Mouse (Mus musculus) intestine, embryonic 15.5 days (tissue): ENCODE measurements around the gene Uqcc2. TPM values are rescaled to one million over a fixed set of nuclear protein-coding genes. Genes with fewer than 3 reads are reported as not detected.

ENCODE experiments used
- ATAC-seq: fragments of 200-750 bp; cut with Nextera tagmentation; 2 replicates; pipeline ENCODE4 v1.8.0; 2017; ENCODE audit warnings: moderate TSS enrichment, moderate library complexity
- H3K27ac ChIP-seq: fragments of 300-500 bp; sonication (generic); 2 replicates; pipeline ENCODE4 v1.5.1; 2015; ENCODE audit warnings: mild to moderate bottlenecking, inconsistent platforms
- H3K27me3 ChIP-seq: fragments of 300-500 bp; sonication (generic); replicated peaks from 2 replicates; pipeline ENCODE4 v1.6.1; 2015; ENCODE audit warnings: inconsistent platforms
- H3K36me3 ChIP-seq: fragments of 300-500 bp; sonication (generic); 2 replicates; pipeline ENCODE4 v1.6.1; 2015; ENCODE audit warnings: inconsistent platforms
- H3K4me1 ChIP-seq: fragments of 300-500 bp; sonication (generic); replicated peaks from 2 replicates; pipeline ENCODE4 v1.6.1; 2015; ENCODE audit warnings: inconsistent platforms
- H3K4me2 ChIP-seq: fragments of 300-500 bp; sonication (generic); replicated peaks from 2 replicates; pipeline ENCODE4 v1.6.1; 2015; ENCODE audit warnings: mild to moderate bottlenecking, inconsistent platforms
- H3K4me3 ChIP-seq: fragments of 300-500 bp; sonication (generic); replicated peaks from 2 replicates; pipeline ENCODE4 v1.5.1; 2015; ENCODE audit warnings: inconsistent platforms
- H3K9ac ChIP-seq: fragments of 300-500 bp; sonication (generic); 2 replicates; pipeline ENCODE4 v1.6.1; 2015; ENCODE audit warnings: inconsistent platforms
- H3K9me3 ChIP-seq: fragments of 300-500 bp; sonication (generic); 2 replicates; pipeline ENCODE4 v1.6.1; 2016; ENCODE audit warnings: inconsistent platforms
- WGBS: fragments of 180-500 bp; shearing (Covaris S2); methylation state at CpG from one replicate; pipeline ENCODE4 v1.1.7; 2015; 5-methylcytosine and 5-hydroxymethylcytosine counted together
- polyA plus RNA-seq: library from polyadenylated mRNA; unstranded; fragments of >200 nt; fragmentation: Nextera tagmentation; extraction: Ambion mirVana; gene quantifications from 2 replicates; pipeline ENCODE4 v1.2.1, GENCODE M21; 2015

Uqcc2 gene
- polyA plus RNA-seq, 1 experiment from 2014 or later: 266 TPM

DNA sequence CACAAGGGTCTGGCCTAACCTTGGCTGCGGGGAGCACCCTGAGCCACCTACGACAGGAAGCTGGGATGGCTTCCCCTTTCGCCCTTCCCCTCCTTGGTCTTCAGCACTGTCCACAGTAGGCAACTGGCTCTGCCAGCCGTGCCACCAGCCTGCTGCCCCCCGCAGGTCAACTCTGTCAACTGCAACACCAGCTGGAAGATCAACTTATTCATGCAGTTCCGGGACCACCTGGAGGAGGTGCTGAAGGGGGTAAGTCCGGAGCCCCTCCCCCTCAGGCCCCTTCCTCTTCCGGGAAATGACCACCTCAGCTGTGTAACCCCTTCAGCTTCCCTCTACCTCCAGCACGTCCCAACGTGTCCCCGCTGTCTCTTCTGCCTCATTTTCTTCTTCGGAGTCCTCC lies 46.3 kb downstream of the Uqcc2 start:
- H3K4me3 ChIP-seq: no peak overlapping the region
- no peak for ATAC-seq
- H3K27me3 ChIP-seq: no peaks in the 10 kb centered on the region
- H3K9ac ChIP-seq: no peak overlapping the region
- H3K4me2 ChIP-seq: no peak overlapping the region
- 44% methylated on average over 12 of the region's 12 CpGs for WGBS
- H3K9me3 ChIP-seq: no peaks in the 10 kb centered on the region
- H3K36me3 ChIP-seq: 0 out of 2 replicates have a peak, but pooled peaks cover 10% of the 10 kb centered on the region
- peaks cover 25% of the 10 kb centered on the region for H3K4me1 ChIP-seq
- no peak overlapping the region for H3K27ac ChIP-seq

DNA sequence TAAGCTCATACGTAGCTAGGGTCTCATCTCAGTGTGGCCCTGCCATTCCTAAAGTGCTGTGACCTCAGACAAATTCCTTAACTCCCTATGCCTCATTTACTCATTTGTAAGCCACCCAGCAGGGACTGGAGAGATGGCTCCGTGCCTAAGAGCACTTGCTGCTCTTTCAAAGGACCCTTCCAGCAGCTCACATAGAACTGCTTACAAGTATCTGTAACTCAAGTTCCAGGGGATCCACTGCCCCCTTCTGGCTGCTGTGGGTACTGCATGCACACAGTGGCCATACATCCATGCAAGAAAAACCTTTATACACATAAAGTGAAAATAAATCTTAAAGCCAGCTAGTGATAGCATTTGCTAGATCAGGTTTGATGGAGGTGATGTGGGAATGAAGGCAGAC lies 48.0 kb downstream of the Uqcc2 start:
- 84% methylated on average over 2 of the region's 2 CpGs for whole genome bisulfite sequencing
- H3K27ac ChIP-seq: no peak overlapping the region
- H3K27me3 ChIP-seq: no peaks in the 10 kb centered on the region
- no peak overlapping the region for H3K9ac ChIP-seq
- no peak overlapping the region for H3K4me2 ChIP-seq
- ATAC-seq: no peak
- H3K4me3 ChIP-seq: no peak overlapping the region
- H3K4me1 ChIP-seq: peaks cover 27% of the 10 kb centered on the region
- no peaks in the 10 kb centered on the region for H3K36me3 ChIP-seq
- H3K9me3 ChIP-seq: no peaks in the 10 kb centered on the region

DNA sequence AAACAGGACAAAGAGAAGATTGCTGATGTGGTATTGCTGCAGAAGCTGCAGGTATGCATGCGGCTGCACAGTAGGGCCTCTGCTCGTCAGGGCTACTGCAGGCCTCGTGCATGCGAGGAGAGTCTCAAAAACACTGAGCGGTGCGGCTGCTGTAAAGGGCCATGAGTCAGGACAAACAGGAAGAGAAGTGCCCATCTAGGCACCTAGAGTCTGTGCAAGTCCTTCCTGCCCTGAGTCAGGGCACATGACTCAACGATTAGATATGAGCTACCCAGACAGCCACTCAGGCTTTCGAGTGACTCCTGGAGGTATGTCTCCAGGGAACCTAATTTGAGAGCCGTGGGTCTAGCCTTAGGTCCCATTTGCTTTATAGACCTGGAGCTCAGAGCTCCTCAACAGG lies 50.1 kb downstream of the Uqcc2 start:
- Histone ChIP-seq H3K9me3 (no peaks in the 10 kb centered on the region), H3K4me3 (no peak overlapping the region), H3K36me3 (no peaks in the 10 kb centered on the region), H3K27me3 (no peaks in the 10 kb centered on the region), H3K9ac (no peak overlapping the region), H3K4me2 (no peak overlapping the region), H3K4me1 (peaks cover 37% of the 10 kb centered on the region), H3K27ac (peak overlapping the region; percentile 73)
- peak; percentile 67 for ATAC-seq
- WGBS: 54% methylated on average over 9 of the region's 9 CpGs

DNA sequence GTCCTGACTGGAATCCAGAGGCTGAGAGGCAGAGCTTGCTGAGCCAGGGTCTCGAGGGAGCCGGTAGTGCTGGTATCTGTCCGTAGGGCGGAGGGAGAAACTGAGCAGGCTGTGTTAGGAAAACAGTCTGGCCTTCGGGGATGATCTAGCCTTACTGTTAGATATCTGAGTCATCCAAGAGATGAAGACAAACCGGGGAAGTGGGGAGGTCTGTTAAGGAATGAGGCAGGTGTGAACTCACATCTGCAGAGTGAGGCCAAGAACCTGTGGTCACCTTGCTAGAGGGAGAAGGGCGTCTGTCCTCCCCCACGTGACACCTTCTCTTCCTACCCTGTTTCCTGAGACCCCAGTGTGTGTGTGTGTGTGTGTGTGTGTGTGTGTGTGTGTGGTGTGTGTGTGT lies 50.9 kb downstream of the Uqcc2 start:
- WGBS: 48% methylated on average over 8 of the region's 8 CpGs
- H3K4me2 ChIP-seq: no peak overlapping the region
- H3K9ac ChIP-seq: peak overlapping the region; percentile 21; the same call in 1 of the 2 replicates
- H3K27ac ChIP-seq: peak overlapping the region; percentile 73
- H3K4me1 ChIP-seq: peaks cover 37% of the 10 kb centered on the region
- H3K27me3 ChIP-seq: no peaks in the 10 kb centered on the region
- H3K4me3 ChIP-seq: no peak overlapping the region
- no peaks in the 10 kb centered on the region for H3K36me3 ChIP-seq
- no peak for ATAC-seq
- H3K9me3 ChIP-seq: no peaks in the 10 kb centered on the region

DNA sequence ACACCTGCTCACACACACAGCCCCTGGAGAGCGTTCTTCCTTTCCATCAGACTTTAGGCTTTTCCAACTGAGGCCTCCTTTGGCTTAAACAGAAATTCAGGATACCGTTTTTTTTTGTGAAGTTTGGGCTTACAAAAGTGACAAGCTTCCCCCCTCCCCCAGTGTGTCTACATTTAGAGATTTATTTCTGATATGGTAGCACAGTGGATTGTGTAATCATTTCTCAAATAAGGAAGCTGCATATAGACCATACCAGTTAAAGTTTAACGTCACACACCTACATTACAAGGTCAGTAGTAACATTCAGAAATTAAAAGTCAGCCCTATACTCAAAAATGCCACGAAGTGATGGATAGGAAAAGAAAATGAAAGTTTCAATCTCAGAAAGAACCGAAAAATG lies 51.8 kb downstream of the Uqcc2 start:
- Histone ChIP-seq H3K9me3 (no peaks in the 10 kb centered on the region), H3K36me3 (no peaks in the 10 kb centered on the region; the same call in 1 of the 2 replicates), H3K4me3 (no peak overlapping the region), H3K27me3 (no peaks in the 10 kb centered on the region), H3K27ac (peak overlapping the region; percentile 80), H3K4me2 (peak overlapping the region; percentile 18), H3K9ac (no peak overlapping the region), H3K4me1 (peaks cover 37% of the 10 kb centered on the region)
- ATAC-seq: peak; percentile 42; the same call in 1 of the 2 replicates
- WGBS: 57% methylated on average over 5 of the region's 5 CpGs

DNA sequence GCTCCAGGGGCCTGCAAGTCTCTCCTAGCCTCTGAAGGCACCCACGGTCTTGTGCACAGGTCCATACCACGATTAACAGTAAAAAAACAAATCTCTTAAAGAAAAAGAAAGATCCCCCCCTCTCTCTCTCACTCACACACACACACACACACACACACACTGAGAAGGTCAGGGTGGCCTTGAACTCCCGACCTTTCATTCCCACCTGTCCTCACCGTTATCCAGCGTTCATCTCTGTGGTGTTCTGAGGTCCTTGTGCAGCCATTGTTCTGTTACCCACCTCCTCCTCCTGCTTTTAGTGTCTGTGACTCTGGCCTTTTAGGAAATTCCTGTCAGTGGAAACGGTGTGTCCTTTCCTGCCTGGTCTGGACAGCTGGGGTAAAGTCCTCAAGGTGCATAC lies 55.2 kb downstream of the Uqcc2 start:
- Histone ChIP-seq H3K36me3 (no peaks in the 10 kb centered on the region; the same call in 1 of the 2 replicates), H3K27me3 (no peaks in the 10 kb centered on the region), H3K4me2 (no peak overlapping the region), H3K27ac (no peak overlapping the region), H3K4me1 (peaks cover 44% of the 10 kb centered on the region), H3K9ac (no peak overlapping the region), H3K4me3 (no peak overlapping the region), H3K9me3 (no peaks in the 10 kb centered on the region)
- ATAC-seq: no peak
- WGBS: 85% methylated on average over 6 of the region's 6 CpGs

DNA sequence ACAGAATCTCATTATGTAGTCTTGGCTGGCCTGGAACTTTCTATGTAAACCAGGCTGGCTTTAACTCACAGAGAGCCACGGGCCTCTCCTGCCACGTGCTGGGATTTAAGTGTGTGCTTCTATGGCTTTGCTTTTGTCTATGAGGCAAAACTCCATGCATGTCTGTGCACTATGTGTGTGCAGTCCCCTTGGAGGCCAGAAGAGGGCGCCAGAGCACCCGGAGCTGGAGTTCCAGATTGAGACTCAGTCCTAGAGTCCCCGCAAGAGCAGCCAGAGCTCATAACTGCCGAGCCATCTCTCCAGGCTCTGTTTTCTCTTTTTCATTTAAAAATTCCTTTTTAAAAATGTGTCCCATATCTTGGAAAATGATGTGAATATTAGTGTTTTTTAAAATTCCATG lies 55.8 kb downstream of the Uqcc2 start:
- H3K27ac ChIP-seq: no peak overlapping the region
- H3K36me3 ChIP-seq: no peaks in the 10 kb centered on the region; the same call in 1 of the 2 replicates
- H3K4me1 ChIP-seq: peaks cover 40% of the 10 kb centered on the region
- H3K27me3 ChIP-seq: no peaks in the 10 kb centered on the region
- no peak for ATAC-seq
- H3K4me3 ChIP-seq: no peak overlapping the region
- H3K9me3 ChIP-seq: no peaks in the 10 kb centered on the region
- no peak overlapping the region for H3K9ac ChIP-seq
- H3K4me2 ChIP-seq: no peak overlapping the region
- WGBS: 78% methylated on average over 6 of the region's 6 CpGs

DNA sequence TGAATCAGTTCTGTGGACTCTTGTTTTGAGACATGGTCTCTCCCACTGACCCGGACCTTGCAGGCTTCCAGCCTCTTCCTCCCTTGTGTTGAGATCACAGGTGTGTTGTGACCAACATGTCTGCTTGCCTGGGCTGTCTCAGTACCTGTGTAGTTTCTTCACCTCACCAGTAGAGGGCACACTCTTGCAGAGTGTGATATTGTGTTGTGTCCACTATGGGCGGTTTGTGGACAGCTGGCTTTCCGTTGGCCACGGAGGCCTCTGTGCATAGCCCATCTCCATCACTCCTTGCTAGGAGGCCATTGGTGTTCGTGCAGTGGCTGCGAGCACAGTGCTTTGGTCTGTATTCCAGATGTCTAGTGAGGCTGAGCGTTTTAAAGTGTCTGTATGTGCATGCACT lies 56.6 kb downstream of the Uqcc2 start:
- ATAC-seq: no peak
- 95% methylated on average over 7 of the region's 7 CpGs for WGBS

DNA sequence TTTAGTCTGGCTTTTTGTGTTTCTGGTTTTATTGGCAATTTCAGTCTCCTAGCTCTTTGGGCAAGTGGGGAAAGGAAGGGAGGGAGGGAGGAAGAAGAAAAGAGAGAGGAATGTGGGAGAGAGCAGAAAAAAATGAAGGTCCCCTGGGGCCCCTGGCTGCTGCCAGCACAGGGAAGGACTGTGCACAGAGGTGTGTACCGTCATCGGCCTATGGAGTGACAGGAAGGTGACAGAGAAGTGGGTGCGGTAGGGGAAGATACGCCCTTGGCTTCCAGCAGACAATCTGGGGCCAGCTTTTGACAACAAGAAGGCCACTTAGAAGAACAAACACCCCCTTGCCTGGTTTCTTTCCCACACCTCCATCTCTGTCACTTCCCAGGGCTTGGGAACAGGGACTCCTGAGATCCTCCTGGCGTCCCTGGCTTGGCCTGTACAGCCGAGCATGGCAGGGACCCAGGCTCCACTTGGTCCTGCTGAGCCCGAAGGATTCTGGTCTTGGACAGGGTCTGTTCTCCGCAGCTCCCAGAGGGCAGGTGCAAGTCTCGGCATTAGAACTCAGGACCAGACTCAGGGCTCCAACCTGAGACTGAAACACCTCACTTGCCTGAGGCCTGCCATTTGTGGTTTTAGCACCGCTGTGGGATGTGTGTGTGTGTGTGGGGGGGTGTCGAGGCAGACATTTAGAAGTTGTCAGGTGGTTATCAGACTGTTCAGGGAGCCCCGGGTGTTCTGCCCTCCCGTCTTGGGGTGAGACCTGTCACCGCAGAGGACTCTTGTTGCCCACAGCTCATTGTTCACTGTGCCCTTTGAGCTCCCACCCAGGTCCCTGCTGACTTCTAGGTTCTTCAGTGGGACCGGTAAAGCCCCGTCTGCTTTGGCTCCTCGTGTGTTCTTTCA lies 58.6 kb downstream of the Uqcc2 start:
- no peaks in the 10 kb centered on the region for H3K9me3 ChIP-seq
- no peaks in the 10 kb centered on the region for H3K27me3 ChIP-seq
- 0 out of 2 replicates have a peak overlapping the region, but pooled peaks have one; percentile 3 for H3K9ac ChIP-seq
- no peaks in the 10 kb centered on the region; the same call in 1 of the 2 replicates for H3K36me3 ChIP-seq
- ATAC-seq: peak; percentile 73
- no peak overlapping the region for H3K4me2 ChIP-seq
- WGBS: 78% methylated on average over 17 of the region's 17 CpGs
- H3K27ac ChIP-seq: peak overlapping the region; percentile 58; the same call in 1 of the 2 replicates
- H3K4me1 ChIP-seq: peaks cover 29% of the 10 kb centered on the region
- H3K4me3 ChIP-seq: no peak overlapping the region

More for the DNA sequence above, 56.6 kb downstream of the Uqcc2 start:
- Histone ChIP-seq H3K4me2 (no peak overlapping the region), H3K27me3 (no peaks in the 10 kb centered on the region), H3K4me1 (peaks cover 37% of the 10 kb centered on the region), H3K9ac (no peak overlapping the region), H3K4me3 (no peak overlapping the region), H3K27ac (no peak overlapping the region), H3K9me3 (no peaks in the 10 kb centered on the region), H3K36me3 (no peaks in the 10 kb centered on the region; the same call in 1 of the 2 replicates)

DNA sequence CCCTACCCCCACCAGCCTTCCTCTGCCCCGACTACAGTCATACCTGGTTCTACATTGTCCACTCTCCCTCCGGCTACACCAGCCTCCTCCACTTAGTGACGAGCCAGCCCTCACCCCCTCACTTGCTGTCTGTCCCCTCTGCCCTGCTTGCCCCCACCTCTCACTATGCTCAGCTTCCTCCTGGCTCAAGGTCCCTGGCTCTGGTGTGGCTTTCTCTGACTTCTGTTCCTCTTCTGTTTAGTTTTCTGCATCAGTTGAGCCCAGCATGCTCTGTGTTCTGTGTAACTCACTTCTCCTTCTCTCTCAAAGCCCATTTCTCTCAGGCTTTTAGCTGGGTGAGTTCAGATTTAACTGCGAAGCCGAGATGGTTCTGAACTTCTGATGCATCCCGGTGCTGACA lies 59.5 kb downstream of the Uqcc2 start:
- 63% methylated on average over 6 of the region's 6 CpGs for WGBS
- ATAC-seq: 0 out of 2 replicates have a peak, but pooled peaks have one; percentile 11
- 0 out of 2 replicates have a peak overlapping the region, but pooled peaks have one; percentile 3 for H3K9ac ChIP-seq

DNA sequence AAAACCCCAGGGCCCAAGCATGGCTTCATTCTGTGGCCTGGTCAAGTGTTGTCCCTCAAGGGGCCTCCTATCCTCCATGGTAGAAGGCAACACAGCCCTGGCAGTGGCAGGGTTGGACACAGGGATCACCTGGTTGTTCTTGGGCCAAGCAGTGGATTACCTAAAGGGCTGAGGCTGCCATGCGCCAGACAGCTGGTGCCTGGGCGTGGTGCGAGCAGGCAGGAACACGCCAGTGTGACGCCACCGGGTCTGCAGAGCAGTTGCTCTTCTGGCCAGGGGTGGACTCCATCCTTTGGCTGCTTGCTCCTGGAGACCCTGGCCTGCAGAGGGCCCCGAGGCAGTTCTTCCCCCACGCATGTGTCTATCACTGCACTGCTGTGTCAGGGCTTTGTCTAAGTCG lies 59.9 kb downstream of the Uqcc2 start:
- Histone ChIP-seq H3K36me3 (no peaks in the 10 kb centered on the region; the same call in 1 of the 2 replicates), H3K27ac (peak overlapping the region; percentile 58), H3K9me3 (no peaks in the 10 kb centered on the region), H3K4me1 (peaks cover 34% of the 10 kb centered on the region), H3K4me2 (no peak overlapping the region), H3K27me3 (no peaks in the 10 kb centered on the region), H3K9ac (no peak overlapping the region), H3K4me3 (no peak overlapping the region)
- peak; percentile 53 for ATAC-seq
- 60% methylated on average over 9 of the region's 9 CpGs for WGBS

More for the DNA sequence above, 59.5 kb downstream of the Uqcc2 start:
- H3K4me2 ChIP-seq: no peak overlapping the region
- no peak overlapping the region for H3K4me3 ChIP-seq
- no peaks in the 10 kb centered on the region for H3K27me3 ChIP-seq
- H3K36me3 ChIP-seq: no peaks in the 10 kb centered on the region; the same call in 1 of the 2 replicates
- H3K27ac ChIP-seq: peak overlapping the region; percentile 58
- no peaks in the 10 kb centered on the region for H3K9me3 ChIP-seq
- peaks cover 33% of the 10 kb centered on the region for H3K4me1 ChIP-seq

DNA sequence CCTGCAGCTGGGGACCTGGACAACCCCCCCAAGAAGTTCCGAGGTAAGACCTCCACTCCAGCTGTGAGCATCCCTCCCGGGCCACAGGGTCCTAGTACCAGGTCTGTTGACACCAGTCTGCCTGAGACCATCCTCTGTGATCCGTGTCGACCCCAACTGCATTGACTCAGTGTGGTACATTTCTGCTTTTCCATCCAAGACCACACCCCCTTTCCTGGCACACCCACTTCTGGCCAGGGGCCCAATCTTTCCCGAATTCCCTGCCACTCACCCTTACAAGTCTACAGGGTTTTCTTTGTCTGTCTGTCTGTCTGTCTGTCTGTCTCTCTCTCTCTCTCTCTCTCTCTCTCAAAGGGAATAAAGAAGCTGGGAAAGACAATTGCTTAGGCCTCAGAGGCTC lies 60.6 kb downstream of the Uqcc2 start:
- H3K9ac ChIP-seq: no peak overlapping the region
- WGBS: 84% methylated on average over 5 of the region's 5 CpGs
- no peak for ATAC-seq

More for the DNA sequence above, 60.6 kb downstream of the Uqcc2 start:
- no peak overlapping the region for H3K27ac ChIP-seq
- peaks cover 34% of the 10 kb centered on the region for H3K4me1 ChIP-seq
- no peaks in the 10 kb centered on the region for H3K27me3 ChIP-seq
- no peaks in the 10 kb centered on the region; the same call in 1 of the 2 replicates for H3K36me3 ChIP-seq
- no peak overlapping the region for H3K4me3 ChIP-seq
- H3K9me3 ChIP-seq: no peaks in the 10 kb centered on the region
- H3K4me2 ChIP-seq: no peak overlapping the region
